Mouse (Mus musculus) myocyte (in vitro differentiated cells): ENCODE measurements around the gene Cenpt. TPM values are rescaled to one million over a fixed set of nuclear protein-coding genes. Genes with fewer than 3 reads are reported as not detected.
A peak's percentile ranks its signal among the peaks of the same experiment; 100 is the strongest.

Experiments
- H3K27me3 ChIP-seq: one replicate; pipeline ENCODE4 v1.6.1; 2011; ENCODE audit not compliant: control insufficient read depth, insufficient read depth, insufficient read length
- H3K36me3 ChIP-seq: one replicate; pipeline ENCODE4 v1.6.1; 2011; ENCODE audit not compliant: control insufficient read depth, insufficient read depth
- H3K4me2 ChIP-seq: one replicate; pipeline ENCODE4 v1.6.1; 2011; ENCODE audit warnings: low read depth, control low read depth
- H3K4me3 ChIP-seq: one replicate; pipeline ENCODE4 v1.5.1; 2011; ENCODE audit warnings: mild to moderate bottlenecking, control low read depth, moderate library complexity
- H3K79me2 ChIP-seq: one replicate; pipeline ENCODE4 v1.6.1; 2011; ENCODE audit not compliant: control insufficient read depth, insufficient read depth
- H3ac ChIP-seq: one replicate; pipeline ENCODE4 v1.6.1; 2011; ENCODE audit not compliant: control insufficient read depth, insufficient read length
- CEBPB ChIP-seq: IDR thresholded peaks from 2 replicates; pipeline ENCODE4 v1.6.1; 2011; ENCODE audit warnings: mild to moderate bottlenecking, moderate library complexity; ENCODE audit not compliant: poor library complexity, insufficient read depth, severe bottlenecking
- E2F4 ChIP-seq: IDR thresholded peaks from one replicate; pipeline ENCODE4 v1.6.1; 2011; ENCODE audit warnings: mild to moderate bottlenecking, control low read depth, moderate library complexity; ENCODE audit not compliant: insufficient read depth
- MAX ChIP-seq: IDR thresholded peaks from one replicate; pipeline ENCODE4 v1.6.1; 2011; ENCODE audit warnings: low read depth, mild to moderate bottlenecking, control low read depth
- MYOD1 ChIP-seq, 3 experiments: IDR thresholded peaks; one replicate each; pipeline ENCODE4 v1.6.1; 2011; ENCODE audit warnings: control low read depth in 2 of 3, low read depth in 2 of 3, mild to moderate bottlenecking in 2 of 3, moderate library complexity in 1 of 3; ENCODE audit not compliant: insufficient read length in 2 of 3, control insufficient read depth in 1 of 3
- MYOG ChIP-seq, 3 experiments: IDR thresholded peaks; one replicate each; pipeline ENCODE4 v1.6.1; 2011; ENCODE audit warnings: control low read depth in 2 of 3, low read depth in 2 of 3, mild to moderate bottlenecking in 2 of 3; ENCODE audit not compliant: insufficient read length in 2 of 3, control insufficient read depth in 1 of 3, insufficient read depth in 1 of 3
- POLR2A ChIP-seq: IDR thresholded peaks from one replicate; pipeline ENCODE4 v1.6.1; 2011; ENCODE audit warnings: low read depth, mild to moderate bottlenecking, control low read depth, moderate library complexity; ENCODE audit not compliant: insufficient read length
- POLR2AphosphoS2 ChIP-seq: IDR thresholded peaks from one replicate; pipeline ENCODE4 v1.6.1; 2011; ENCODE audit warnings: low read depth, control low read depth; ENCODE audit not compliant: insufficient read length
- REST ChIP-seq: IDR thresholded peaks from one replicate; pipeline ENCODE4 v1.6.1; 2011; ENCODE audit warnings: mild to moderate bottlenecking, control low read depth, moderate library complexity; ENCODE audit not compliant: insufficient read depth, insufficient read length
- SRF ChIP-seq: IDR thresholded peaks from one replicate; pipeline ENCODE4 v1.6.1; 2011; ENCODE audit warnings: low read depth; ENCODE audit not compliant: control insufficient read depth, insufficient read length
- TCF3 ChIP-seq: IDR thresholded peaks from one replicate; pipeline ENCODE4 v1.6.1; 2011; ENCODE audit warnings: low read depth, control low read depth; ENCODE audit not compliant: insufficient read length
- USF1 ChIP-seq: IDR thresholded peaks from one replicate; pipeline ENCODE4 v1.6.1; 2011; ENCODE audit warnings: low read depth, mild to moderate bottlenecking, control low read depth, moderate library complexity
- polyA plus RNA-seq: library from polyadenylated mRNA; unstranded; fragments of >200 nt; fragmentation: generic; extraction: Trizol; gene quantifications from one replicate; pipeline ENCODE4 v1.2.1, GENCODE M21; 2012; ENCODE audit warnings: missing spikeins

Cenpt gene
- polyA plus RNA-seq, 1 experiment, result 20.4 TPM

DNA sequence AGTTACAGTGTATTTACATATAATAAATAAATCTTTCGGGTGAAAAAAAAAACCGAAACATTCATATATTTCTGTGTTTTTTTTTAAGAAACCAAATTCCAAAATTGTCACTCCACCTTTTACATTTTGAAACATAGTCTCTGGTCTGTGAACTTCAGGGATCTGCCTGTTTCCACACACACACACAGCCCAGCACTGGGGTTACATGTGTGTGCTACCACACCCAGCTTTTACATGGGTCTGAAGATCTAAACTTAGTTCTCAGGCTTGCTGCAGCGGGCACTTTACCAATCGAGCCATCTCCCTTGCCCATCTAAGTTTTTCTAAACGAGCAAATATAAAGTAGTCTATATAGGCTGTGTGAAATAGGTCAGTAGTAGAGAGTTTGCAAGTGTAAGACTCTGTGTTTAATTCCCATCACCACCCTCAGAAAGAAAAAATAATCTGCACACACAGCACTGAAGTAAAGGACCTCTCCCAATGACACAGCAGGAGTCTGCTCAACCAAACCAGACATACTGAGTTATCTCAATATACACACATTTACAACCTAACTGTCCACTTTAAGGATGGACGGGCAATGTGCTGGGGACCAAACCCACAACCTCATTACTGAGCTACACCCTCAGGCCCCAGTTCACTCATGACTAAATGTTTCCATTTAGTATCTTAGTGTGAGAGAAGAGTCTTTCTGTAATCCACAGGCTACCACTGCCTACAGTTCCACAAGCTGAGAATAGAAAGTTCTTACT, 51.7 kb downstream of the Cenpt start:
- Histone ChIP-seq H3K4me3 (no peak overlapping the region), H3K36me3 (peaks cover 6% of the 10 kb centered on the region), H3K27me3 (no peaks in the 10 kb centered on the region), H3K79me2 (peaks cover 27% of the 10 kb centered on the region), H3K4me2 (peak overlapping the region; percentile 12), H3ac (no peak overlapping the region)
- TF ChIP-seq REST, result no peak
- TF ChIP-seq E2F4, result no peak

DNA sequence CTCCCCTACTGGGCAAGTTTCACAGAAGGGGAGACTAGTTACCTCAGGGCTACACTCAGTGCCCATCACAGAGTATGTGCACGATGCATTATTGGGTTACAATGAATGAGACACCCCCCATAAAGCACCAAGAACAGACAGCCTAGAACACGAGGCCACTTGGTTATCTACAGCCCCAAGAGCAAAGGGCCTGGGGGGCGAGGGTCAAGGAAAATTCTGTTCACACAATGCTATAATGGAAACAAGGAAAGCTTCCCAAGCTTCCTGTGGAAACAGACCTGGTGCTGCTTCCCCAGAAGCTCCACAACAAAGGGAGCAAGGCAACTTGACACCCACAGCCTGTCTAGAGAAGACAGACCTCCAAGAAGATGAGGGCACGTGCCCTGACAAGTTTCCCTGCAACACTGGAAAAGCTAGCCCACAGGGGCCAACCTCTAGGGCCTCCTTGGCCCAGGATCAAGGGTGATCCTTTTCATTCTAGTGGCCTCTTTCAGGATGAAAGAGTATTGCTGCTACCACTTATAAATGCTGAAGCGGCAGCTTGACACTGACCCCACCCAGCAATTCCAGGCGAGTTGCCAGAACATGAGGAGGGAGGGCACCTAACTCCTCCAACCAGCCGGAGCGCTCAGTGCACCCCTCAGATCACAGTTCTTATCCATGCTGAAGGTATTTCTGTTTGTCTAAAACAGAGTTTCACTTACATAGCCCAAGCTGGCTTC, 53.8 kb downstream of the Cenpt start:
- H3K79me2 ChIP-seq, result peaks cover 27% of the 10 kb centered on the region
- no peak overlapping the region for H3K4me3 ChIP-seq
- peak overlapping the region; percentile 50 for H3K4me2 ChIP-seq
- H3K27me3 ChIP-seq, result no peaks in the 10 kb centered on the region
- H3ac ChIP-seq, result no peak overlapping the region
- H3K36me3 ChIP-seq, result no peaks in the 10 kb centered on the region
- no peak for TF ChIP-seq E2F4
- no peak for TF ChIP-seq TCF3
- no peak for TF ChIP-seq MYOD1 (IDR thresholded peaks at IDR 0.05; ENCODE audit: control insufficient read depth in 1 of 3, insufficient read length in 2 of 3, low read depth in 2 of 3)
- TF ChIP-seq SRF, result no peak
- TF ChIP-seq MYOG (IDR thresholded peaks at IDR 0.05; ENCODE audit: control insufficient read depth in 1 of 3, insufficient read depth in 1 of 3, insufficient read length in 2 of 3, low read depth in 2 of 3), result no peak
- TF ChIP-seq USF1, result no peak
- TF ChIP-seq POLR2A, result no peak
- no peak for TF ChIP-seq MAX

GRCm38 (mm10) chr8:105798408-105798807, 54.7 kb downstream of the Cenpt start:
- no peaks in the 10 kb centered on the region for H3K27me3 ChIP-seq
- H3ac ChIP-seq, result no peak overlapping the region
- peaks cover 25% of the 10 kb centered on the region for H3K79me2 ChIP-seq
- H3K36me3 ChIP-seq, result no peaks in the 10 kb centered on the region
- no peak overlapping the region for H3K4me2 ChIP-seq
- no peak overlapping the region for H3K4me3 ChIP-seq
- no peak for TF ChIP-seq E2F4

GRCm38 (mm10) chr8:105795785-105796184, 57.3 kb downstream of the Cenpt start:
- Histone ChIP-seq H3ac (no peak overlapping the region), H3K79me2 (peaks cover 32% of the 10 kb centered on the region), H3K4me3 (no peak overlapping the region), H3K27me3 (no peaks in the 10 kb centered on the region), H3K36me3 (no peaks in the 10 kb centered on the region), H3K4me2 (no peak overlapping the region)
- TF ChIP-seq CEBPB (no peak), MAX (no peak), SRF (no peak), POLR2AphosphoS2 (no peak), REST (no peak), USF1 (no peak), POLR2A (no peak), MYOG (IDR thresholded peaks at IDR 0.05; ENCODE audit: control insufficient read depth in 1 of 3, insufficient read depth in 1 of 3, insufficient read length in 2 of 3, low read depth in 2 of 3) (no peak), E2F4 (no peak), MYOD1 (IDR thresholded peaks at IDR 0.05; ENCODE audit: control insufficient read depth in 1 of 3, insufficient read length in 2 of 3, low read depth in 2 of 3) (no peak)

Other genes with a start within 250 kb of the Cenpt start
- 47.6 TPM for gene Ripor1, start 248.0 kb downstream of the Cenpt start, polyA plus RNA-seq
- gene Ctcf, start 216.7 kb downstream of the Cenpt start, polyA plus RNA-seq, result 17.6 TPM
- 0.47 TPM for gene Agrp, start 215.9 kb downstream of the Cenpt start, polyA plus RNA-seq
- 0.23 TPM for gene Carmil2, start 167.0 kb downstream of the Cenpt start, polyA plus RNA-seq
- 20.4 TPM for gene Acd, start 152.2 kb downstream of the Cenpt start, polyA plus RNA-seq
- 32.1 TPM for gene Pard6a, start 152.1 kb downstream of the Cenpt start, polyA plus RNA-seq
- 0.08 TPM for gene 4933405L10Rik, start 145.6 kb downstream of the Cenpt start, polyA plus RNA-seq
- gene Enkd1, start 145.1 kb downstream of the Cenpt start, polyA plus RNA-seq, result 21.6 TPM
- gene Gfod2, start 94.6 kb downstream of the Cenpt start, polyA plus RNA-seq, result 5.0 TPM
- 15.6 TPM for gene Ranbp10, start 25.9 kb downstream of the Cenpt start, polyA plus RNA-seq
- gene Tsnaxip1, start 25.5 kb downstream of the Cenpt start, polyA plus RNA-seq, result 0.10 TPM
- gene Thap11, start 1.9 kb upstream of the Cenpt start, polyA plus RNA-seq, result 49.0 TPM
- gene Nutf2, start 7.3 kb upstream of the Cenpt start, polyA plus RNA-seq, result 141 TPM
- gene Edc4, start 27.6 kb upstream of the Cenpt start, polyA plus RNA-seq, result 33.2 TPM
- 0.36 TPM for gene Nrn1l, start 40.3 kb upstream of the Cenpt start, polyA plus RNA-seq
- gene Pskh1, start 47.2 kb upstream of the Cenpt start, polyA plus RNA-seq, result 16.1 TPM
- 0.14 TPM for gene Ctrl, start 80.6 kb upstream of the Cenpt start, polyA plus RNA-seq
- 60.0 TPM for gene Psmb10, start 85.2 kb upstream of the Cenpt start, polyA plus RNA-seq
- 1.1 TPM for gene Lcat, start 90.1 kb upstream of the Cenpt start, polyA plus RNA-seq
- gene Slc12a4, start 112.8 kb upstream of the Cenpt start, polyA plus RNA-seq, result 95.7 TPM
- not detected for gene Dpep3, start 126.2 kb upstream of the Cenpt start, polyA plus RNA-seq
- gene Dus2, start 138.1 kb upstream of the Cenpt start, polyA plus RNA-seq, result 30.4 TPM
- not detected for gene Dpep2nb, start 152.7 kb upstream of the Cenpt start, polyA plus RNA-seq
- 20.6 TPM for gene Ddx28, start 158.6 kb upstream of the Cenpt start, polyA plus RNA-seq
- gene Nfatc3, start 205.6 kb upstream of the Cenpt start, polyA plus RNA-seq, result 11.8 TPM